In the genomic region with DNA sequence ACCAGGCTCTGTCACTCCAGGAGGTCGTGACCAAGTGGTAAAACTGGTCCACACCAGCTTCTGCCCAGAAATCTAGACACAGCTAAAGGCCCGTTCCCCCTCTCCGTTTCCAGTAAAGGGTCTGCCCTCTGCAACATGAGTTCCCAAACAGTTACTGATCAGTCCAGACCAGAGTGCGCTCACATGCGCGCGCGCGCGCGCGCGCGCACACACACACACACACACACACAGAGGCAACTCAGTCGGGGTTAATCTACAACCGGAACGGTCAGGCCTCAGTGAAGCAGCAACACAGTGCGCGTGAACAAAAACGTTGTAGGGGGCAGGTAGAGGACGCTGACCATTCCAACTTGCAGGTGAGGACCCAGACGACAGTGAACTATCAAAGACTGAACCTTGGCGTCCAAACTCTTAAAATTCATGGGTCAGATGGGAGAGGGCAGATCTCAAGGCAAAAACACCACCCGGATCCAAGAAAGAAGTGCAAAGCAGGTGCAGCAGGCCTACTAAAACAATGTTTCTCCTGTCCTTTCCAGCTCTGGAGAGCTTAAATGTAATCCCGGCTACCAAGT, we compare ENCODE assay signal across 8 mouse cellular contexts. TPM values are rescaled to one million over a fixed set of nuclear protein-coding genes. Genes with fewer than 3 reads are reported as not detected.
DNase-seq lines count a peak whose midpoint lies in the region; ATAC-seq and TF ChIP-seq lines count a peak whose summit lies in the region.

No protein-coding gene starts in this region.

- no peaks in the 10 kb centered on the region for H3K9me3 ChIP-seq in hindbrain, postnatal 0 days (ENCODE audit: low read length)
- H3K9me3 ChIP-seq in liver, embryonic 16.5 days (replicated peaks; ENCODE audit: control insufficient read depth, low read length), result no peaks in the 10 kb centered on the region

- peak; percentile 48 for ATAC-seq in hindbrain, postnatal 0 days
- ATAC-seq in liver, embryonic 16.5 days (ENCODE audit: low read depth), result 0 out of 2 replicates have a peak, but pooled peaks have one; percentile 16

- no peak for TF ChIP-seq CTCF in hindbrain, postnatal 0 days (IDR thresholded peaks at IDR 0.05; ENCODE audit: low read depth)

- H3K27me3 ChIP-seq in hindbrain, postnatal 0 days (ENCODE audit: insufficient read depth, low read length), result peaks cover 6% of the 10 kb centered on the region; the same call in 1 of the 2 replicates
- H3K27me3 ChIP-seq in liver, embryonic 16.5 days (ENCODE audit: control insufficient read depth, insufficient read depth, low read depth, low read length), result peaks cover 15% of the 10 kb centered on the region

- peak overlapping the region; percentile 91 for H3K4me2 ChIP-seq in hindbrain, postnatal 0 days (ENCODE audit: low read depth, low read length)
- H3K4me2 ChIP-seq in liver, embryonic 16.5 days (ENCODE audit: low read depth, low read length), result peak overlapping the region; percentile 95

- DNase-seq in ES-CJ7 (ENCODE audit: low read depth, low spot score), result peak; percentile 83
- peak; percentile 35 for DNase-seq in embryo, embryonic 10 days (ENCODE audit: low spot score)
- DNase-seq in hindbrain, postnatal 0 days (ENCODE audit: low spot score), result peak; percentile 41
- no peak for DNase-seq in adrenal gland, postnatal 10 days
- no peak for DNase-seq in thymus, postnatal 10 days (ENCODE audit: low spot score in 2 of 2)
- no peak for DNase-seq in urinary bladder, adult 18-20 months (ENCODE audit: low spot score in 2 of 2)
- DNase-seq in spleen, postnatal 14 days (ENCODE audit: low spot score in 2 of 2), result no peak

- no peak overlapping the region for H3K27ac ChIP-seq in hindbrain, postnatal 0 days
- no peak overlapping the region for H3K27ac ChIP-seq in liver, embryonic 16.5 days (ENCODE audit: low read length)

- peaks cover 6% of the 10 kb centered on the region; the same call in 1 of the 2 replicates for H3K4me1 ChIP-seq in hindbrain, postnatal 0 days (ENCODE audit: insufficient read depth, low read length)
- H3K4me1 ChIP-seq in liver, embryonic 16.5 days (ENCODE audit: control insufficient read depth, low read depth, low read length), result peaks cover 25% of the 10 kb centered on the region

- peak overlapping the region; percentile 50 for H3K4me3 ChIP-seq in hindbrain, postnatal 0 days (ENCODE audit: low read length)
- H3K4me3 ChIP-seq in liver, embryonic 16.5 days (ENCODE audit: low read depth, low read length), result peak overlapping the region; percentile 66

- no peaks in the 10 kb centered on the region for H3K36me3 ChIP-seq in hindbrain, postnatal 0 days (ENCODE audit: insufficient read depth, low read length)
- no peaks in the 10 kb centered on the region for H3K36me3 ChIP-seq in liver, embryonic 16.5 days (ENCODE audit: control insufficient read depth, insufficient read depth)

- H3K9ac ChIP-seq in hindbrain, postnatal 0 days (replicated peaks; ENCODE audit: low read length), result peak overlapping the region; percentile 64; the same call in 1 of the 2 replicates
- no peak overlapping the region; the same call in 1 of the 2 replicates for H3K9ac ChIP-seq in liver, embryonic 16.5 days (ENCODE audit: low read depth, low read length)

- WGBS in hindbrain, postnatal 0 days, result under 1% methylated on average over 25 of the region's 25 CpGs
- WGBS in liver, embryonic 16.5 days (ENCODE audit: insufficient replicate concordance), result 2% methylated on average over 25 of the region's 25 CpGs

RNA-seq across cellular contexts. Expression of gene Smtnl2, which starts 0.9 kb away (rescaled TPM):
- 13.0 and 19.1 TPM in 2 replicates for total RNA-seq in hindbrain, postnatal 0 days (2014; rRNA removed)
- 8.7 and 9.7 TPM in 2 replicates for polyA plus RNA-seq in hindbrain, postnatal 0 days (2015; fragmentation: Nextera tagmentation; extraction: Ambion mirVana)
- 3.1 and 4.9 TPM in 2 replicates for polyA plus RNA-seq in liver, embryonic 16.5 days (2015; fragmentation: Nextera tagmentation; extraction: Ambion mirVana)
- 10 to 100 TPM in 1 of 2 experiments, 1 to 10 TPM in 1; 6.6 to 14.7 TPM for total RNA-seq in adrenal gland, postnatal 10 days (2021)

RNA-seq across cellular contexts. Expression of gene Ggt6, which starts 24.7 kb away (rescaled TPM):
- not detected in 2 replicates for total RNA-seq in hindbrain, postnatal 0 days (2014; rRNA removed)
- polyA plus RNA-seq in hindbrain, postnatal 0 days (2015; fragmentation: Nextera tagmentation; extraction: Ambion mirVana), result not detected in 2 replicates
- 0.25 and 0.94 TPM in 2 replicates for polyA plus RNA-seq in liver, embryonic 16.5 days (2015; fragmentation: Nextera tagmentation; extraction: Ambion mirVana)
- total RNA-seq in adrenal gland, postnatal 10 days (2021), result 1 to 10 TPM; 2.7 to 3.5 TPM

RNA-seq across cellular contexts. Expression of gene Mybbp1a, which starts 30.5 kb away (rescaled TPM):
- total RNA-seq in hindbrain, postnatal 0 days (2014; rRNA removed), result 28.0 and 36.1 TPM in 2 replicates
- 61.5 and 68.7 TPM in 2 replicates for polyA plus RNA-seq in hindbrain, postnatal 0 days (2015; fragmentation: Nextera tagmentation; extraction: Ambion mirVana)
- polyA plus RNA-seq in liver, embryonic 16.5 days (2015; fragmentation: Nextera tagmentation; extraction: Ambion mirVana), result 62.3 and 68.2 TPM in 2 replicates
- 10 to 100 TPM; 77.5 to 84.6 TPM for total RNA-seq in adrenal gland, postnatal 10 days (2021)

RNA-seq across cellular contexts. Expression of gene Tekt1, which starts 48.4 kb away (rescaled TPM):
- total RNA-seq in hindbrain, postnatal 0 days (2014; rRNA removed), result 2.3 and 5.1 TPM in 2 replicates
- polyA plus RNA-seq in hindbrain, postnatal 0 days (2015; fragmentation: Nextera tagmentation; extraction: Ambion mirVana), result 8.3 and 9.0 TPM in 2 replicates
- not detected in 2 replicates for polyA plus RNA-seq in liver, embryonic 16.5 days (2015; fragmentation: Nextera tagmentation; extraction: Ambion mirVana)
- under 1 TPM in 1 of 2 experiments, not detected in 1; 0.21 TPM for total RNA-seq in adrenal gland, postnatal 10 days (2021)

Comparison
In these comparisons a context has a peak if more than half of its experiments do, and no peak if none do; other contexts are left out.
1. DNase-seq: peak in ES-CJ7 (single experiment), embryo, embryonic 10 days (single experiment) and hindbrain, postnatal 0 days (single experiment); none in adrenal gland, postnatal 10 days (single experiment), thymus, postnatal 10 days (0 of 2), urinary bladder, adult 18-20 months (0 of 2) and spleen, postnatal 14 days (0 of 2).